Comparison of ENCODE assay signal across 18 mouse cellular contexts in genomic region chr14:22442719-22443118, GRCm38 (mm10).
"Had no signal": no experiment of that assay in that cellular context is flagged by ENCODE, and none has a peak within 500 bp of the region (broad histone marks: within the 10 kb centered on the region; RNA-seq: fewer than 3 reads in every experiment).

No protein-coding gene starts in this region.

- H3K4me2 ChIP-seq: lung, embryonic 14.5 days; midbrain, embryonic 12.5 days; neural tube, embryonic 13.5 days; neural tube, embryonic 15.5 days had no signal

- ATAC-seq: midbrain, embryonic 16.5 days had no signal

- H3K9me3 ChIP-seq: midbrain, embryonic 10.5 days; midbrain, embryonic 12.5 days; neural tube, embryonic 13.5 days; neural tube, embryonic 15.5 days had no signal

- H3K9ac ChIP-seq: lung, embryonic 14.5 days; midbrain, embryonic 12.5 days; neural tube, embryonic 13.5 days; neural tube, embryonic 15.5 days had no signal

- H3K36me3 ChIP-seq: midbrain, embryonic 10.5 days; midbrain, embryonic 12.5 days; neural tube, embryonic 13.5 days; neural tube, embryonic 15.5 days had no signal

- DNase-seq: lung, adult 18-20 months; lung, embryonic 14.5 days; lung, postnatal 10 days; lung, postnatal 4 days; midbrain, embryonic 14.5 days; right cerebral cortex, adult 18-20 months; right cerebral cortex, postnatal 25 days; right cerebral cortex, postnatal 4 days; spleen, adult 18-20 months; thymus, adult 18-20 months; thymus, postnatal 14 days; thymus, postnatal 36 days had no signal

- H3K27ac ChIP-seq: midbrain, embryonic 10.5 days; midbrain, embryonic 12.5 days; neural tube, embryonic 13.5 days; neural tube, embryonic 15.5 days had no signal

- H3K4me3 ChIP-seq: midbrain, embryonic 10.5 days; midbrain, embryonic 12.5 days; myocyte; neural tube, embryonic 13.5 days; neural tube, embryonic 15.5 days had no signal
